Mouse (Mus musculus): ENCODE measurements around the gene Gm6351.
"Not testable (repeated sequence)": the region's sequence is repeated elsewhere in the genome, so short reads cannot be mapped to it uniquely, and the experiment has no call there.

Gene Gm6351

DNA sequence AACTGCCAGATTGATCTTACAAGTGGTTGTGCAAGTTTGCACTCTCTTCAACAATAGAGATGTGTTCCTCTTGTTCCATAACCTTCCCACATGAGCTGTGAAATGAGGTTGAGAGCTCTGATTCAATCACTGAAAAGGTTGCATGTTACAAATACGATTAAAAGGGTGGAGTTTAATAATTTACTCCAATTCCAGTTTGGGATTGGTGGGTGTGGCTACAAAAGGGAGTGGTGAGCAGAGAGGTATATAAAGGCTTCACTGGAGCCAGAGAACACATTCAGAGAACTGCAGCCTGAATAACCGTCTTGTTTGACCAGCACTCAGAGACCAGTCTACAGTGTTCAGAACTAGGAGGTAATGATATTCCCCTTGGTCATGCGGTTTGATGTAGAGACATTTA is at the start of gene Gm6351:
TSS of gene Gm6351 (plus strand) at position 301 of the 400 bp plus-strand sequence.
- DNase-seq (ENCODE audit: low spot score) = not testable (repeated sequence)

DNA sequence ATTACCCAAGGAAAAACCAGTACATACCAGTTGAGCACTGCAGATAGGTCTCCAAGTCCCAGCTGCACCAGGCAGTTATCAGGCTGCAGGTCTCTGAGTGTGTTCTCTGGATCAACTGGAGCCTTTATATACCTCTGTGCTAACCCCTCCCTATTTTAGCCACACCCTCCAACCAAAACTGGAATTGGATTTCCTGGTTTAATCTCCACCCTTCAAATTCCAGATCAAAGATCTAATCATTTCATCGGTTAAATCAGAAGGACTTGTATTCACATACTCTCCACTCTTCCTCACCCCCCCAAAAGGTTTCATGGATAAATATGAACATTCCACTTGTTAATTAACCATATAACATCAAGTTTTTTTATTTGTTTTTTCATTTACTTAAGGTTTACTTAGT is 5.7 kb upstream of the Gm6351 start, which contains the start of gene BC061212:
TSS of gene BC061212 (minus strand) at position 101 of the 400 bp plus-strand sequence.
- not testable (repeated sequence) for DNase-seq (ENCODE audit: low spot score)

All from MN1 (cell line).